Mouse (Mus musculus) forebrain, embryonic 16.5 days (tissue): ENCODE measurements around the gene Gm10392. TPM values are rescaled to one million over a fixed set of nuclear protein-coding genes. Genes with fewer than 3 reads are reported as not detected.

Experiments used
- ATAC-seq: fragments of 200-750 bp; cut with Nextera tagmentation; 2 replicates; pipeline ENCODE4 v1.8.0; 2017; ENCODE audit warnings: mild to moderate bottlenecking, moderate library complexity
- H3K27ac ChIP-seq: fragments of 300-500 bp; sonication (generic); 2 replicates; pipeline ENCODE4 v1.5.1; 2014; ENCODE audit warnings: low read length, control low read depth
- H3K27me3 ChIP-seq: fragments of 300-500 bp; sonication (generic); replicated peaks from 2 replicates; pipeline ENCODE4 v1.6.1; 2014; ENCODE audit warnings: low read length; ENCODE audit not compliant: control insufficient read depth, insufficient read depth
- H3K36me3 ChIP-seq: fragments of 300-500 bp; sonication (generic); 2 replicates; pipeline ENCODE4 v1.6.1; 2014; ENCODE audit not compliant: control insufficient read depth, insufficient read depth
- H3K4me1 ChIP-seq: fragments of 300-500 bp; sonication (generic); replicated peaks from 2 replicates; pipeline ENCODE4 v1.6.1; 2014; ENCODE audit warnings: low read length; ENCODE audit not compliant: control insufficient read depth, insufficient read depth
- H3K4me2 ChIP-seq: fragments of 300-500 bp; sonication (generic); 2 replicates; pipeline ENCODE4 v1.6.1; 2014; ENCODE audit warnings: mild to moderate bottlenecking, low read length, control low read depth
- H3K4me3 ChIP-seq: fragments of 300-500 bp; sonication (generic); replicated peaks from 2 replicates; pipeline ENCODE4 v1.5.1; 2014; ENCODE audit warnings: mild to moderate bottlenecking, low read length, control low read depth
- H3K9ac ChIP-seq: fragments of 300-500 bp; sonication (generic); replicated peaks from 2 replicates; pipeline ENCODE4 v1.6.1; 2014; ENCODE audit warnings: low read depth, low read length, control low read depth
- H3K9me3 ChIP-seq: fragments of 300-500 bp; sonication (generic); 2 replicates; pipeline ENCODE4 v1.6.1; 2016; ENCODE audit warnings: low read length; ENCODE audit not compliant: control insufficient read depth
- WGBS: fragments of 180-500 bp; shearing (Covaris S2); extraction: QIAGEN DNeasy Blood & Tissue Kit; methylation state at CpG from one replicate; pipeline ENCODE4 v1.1.7; 2014; 5-methylcytosine and 5-hydroxymethylcytosine counted together
- polyA plus RNA-seq: library from polyadenylated mRNA; unstranded; fragments of >200 nt; fragmentation: Nextera tagmentation; extraction: Ambion mirVana; gene quantifications from 2 replicates; pipeline ENCODE4 v1.2.1, GENCODE M21; 2015

Gene Gm10392
- polyA plus RNA-seq, 1 experiment from 2014 or later, result not detected

DNA sequence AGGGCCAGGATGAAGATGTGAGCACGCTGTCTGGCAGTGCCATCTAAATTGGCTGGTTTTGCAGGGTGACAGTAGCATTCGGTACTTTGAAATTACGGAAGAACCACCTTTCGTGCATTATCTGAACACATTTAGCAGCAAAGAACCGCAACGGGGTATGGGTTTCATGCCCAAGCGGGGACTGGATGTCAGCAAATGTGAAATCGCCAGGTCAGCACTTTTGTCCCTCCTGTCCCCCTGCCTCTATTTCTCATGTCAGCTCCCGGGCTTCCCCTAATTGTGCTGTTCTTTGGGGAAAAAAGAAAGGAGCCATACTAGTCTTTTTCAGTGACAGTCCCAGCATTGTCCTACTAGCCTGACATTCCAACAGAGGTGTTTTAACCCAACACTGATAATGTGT lies 50.6 kb downstream of the Gm10392 start:
- ATAC-seq, result no peak
- Histone ChIP-seq H3K4me3 (no peak overlapping the region), H3K9me3 (no peaks in the 10 kb centered on the region), H3K9ac (no peak overlapping the region), H3K36me3 (peaks cover 19% of the 10 kb centered on the region), H3K27ac (no peak overlapping the region), H3K4me2 (no peak overlapping the region), H3K27me3 (peaks cover 33% of the 10 kb centered on the region), H3K4me1 (peaks cover 8% of the 10 kb centered on the region)
- WGBS, result 78% methylated on average over 9 of the region's 9 CpGs

GRCm38 (mm10) chr11:77467784-77468183 lies 51.2 kb downstream of the Gm10392 start:
- H3K4me2 ChIP-seq, result no peak overlapping the region
- H3K9ac ChIP-seq, result no peak overlapping the region
- peaks cover 38% of the 10 kb centered on the region for H3K27me3 ChIP-seq
- peaks cover 19% of the 10 kb centered on the region for H3K36me3 ChIP-seq
- 13% methylated on average over 20 of the region's 20 CpGs for WGBS
- H3K27ac ChIP-seq, result no peak overlapping the region
- no peak overlapping the region for H3K4me3 ChIP-seq
- no peaks in the 10 kb centered on the region for H3K9me3 ChIP-seq
- ATAC-seq, result peak; percentile 51
- peaks cover 11% of the 10 kb centered on the region for H3K4me1 ChIP-seq

GRCm38 (mm10) chr11:77467157-77467556 lies 51.8 kb downstream of the Gm10392 start:
- H3K4me3 ChIP-seq, result no peak overlapping the region
- peaks cover 14% of the 10 kb centered on the region for H3K36me3 ChIP-seq
- H3K9ac ChIP-seq, result no peak overlapping the region
- H3K27me3 ChIP-seq, result peaks cover 38% of the 10 kb centered on the region
- WGBS, result 3% methylated on average over 25 of the region's 25 CpGs
- no peak overlapping the region for H3K4me2 ChIP-seq
- 0 out of 2 replicates have a peak, but pooled peaks have one; percentile 14 for ATAC-seq
- peaks cover 17% of the 10 kb centered on the region for H3K4me1 ChIP-seq
- no peaks in the 10 kb centered on the region for H3K9me3 ChIP-seq
- no peak overlapping the region for H3K27ac ChIP-seq

Other genes with a start within 250 kb of the Gm10392 start
- 0.11 TPM in 1 of 2 replicates, not detected in the other for gene Coro6, start 56.8 kb downstream of the Gm10392 start, polyA plus RNA-seq
- gene Ankrd13b, start 29.5 kb downstream of the Gm10392 start, polyA plus RNA-seq, result 33.1 and 38.4 TPM in 2 replicates
- 14.1 and 16.3 TPM in 2 replicates for gene Git1, start 25.6 kb downstream of the Gm10392 start, polyA plus RNA-seq
- 1.4 and 1.8 TPM in 2 replicates for gene Abhd15, start 4.1 kb downstream of the Gm10392 start, polyA plus RNA-seq
- 13.0 and 14.9 TPM in 2 replicates for gene Trp53i13, start 3.2 kb downstream of the Gm10392 start, polyA plus RNA-seq
- 27.5 and 29.4 TPM in 2 replicates for gene Taok1, start 88.6 kb upstream of the Gm10392 start, polyA plus RNA-seq
- 2.7 and 3.6 TPM in 2 replicates for gene Nufip2, start 167.0 kb upstream of the Gm10392 start, polyA plus RNA-seq
- gene Cryba1, start 206.1 kb upstream of the Gm10392 start, polyA plus RNA-seq, result 0.19 and 0.66 TPM in 2 replicates
- 54.8 and 59.8 TPM in 2 replicates for gene Myo18a, start 244.0 kb upstream of the Gm10392 start, polyA plus RNA-seq